Mouse (Mus musculus): Measurements from ENCODE around the gene Armcx5. TPM values are rescaled to one million over a fixed set of nuclear protein-coding genes. Genes with fewer than 3 reads are reported as not detected.
A peak's percentile ranks its signal among the peaks of the same experiment; 100 is the strongest.

The Armcx5 gene
- 11.3 and 11.6 TPM in 2 replicates for polyA plus RNA-seq (2014; fragmentation: Nextera tagmentation; extraction: Ambion mirVana)

GRCm38 (mm10) chrX:135742304-135743055 lies at the start of gene Armcx5, which contains the start of gene Gprasp1:
TSS of gene Armcx5 (plus strand) at chrX:135742733.
TSS of gene Gprasp1 (plus strand) at chrX:135742733.
- Histone ChIP-seq H3K4me2 (ENCODE audit: low read depth, low read length) (peak within 1 kb of the TSS; percentile 34), H3K9me3 (replicated peaks; ENCODE audit: control insufficient read depth, low read length) (no peaks in the 10 kb centered on the region), H3K9ac (replicated peaks; ENCODE audit: low read length) (peak within 1 kb of the TSS; percentile 56), H3K4me1 (ENCODE audit: control insufficient read depth, insufficient read depth, low read length) (no peaks in the 10 kb centered on the region), H3K27ac (replicated peaks; ENCODE audit: low read depth, low read length) (no peak within 1 kb of the TSS), H3K27me3 (ENCODE audit: control insufficient read depth, insufficient read depth, low read length) (no peaks in the 10 kb centered on the region), H3K4me3 (ENCODE audit: low read depth, low read length) (peak within 1 kb of the TSS; percentile 55), H3K36me3 (replicated peaks; ENCODE audit: control insufficient read depth, insufficient read depth, low read depth, low read length) (no peaks in the 10 kb centered on the region)
- WGBS: 19% methylated on average over 47 of the region's 48 CpGs
- ATAC-seq (replicated peaks; ENCODE audit: insufficient number of reproducible peaks, low FRiP score, low TSS enrichment, low read depth) (peak; percentile 98), DNase-seq (ENCODE audit: low spot score) (peak; percentile 91)

GRCm38 (mm10) chrX:135693633-135694032 lies 48.9 kb upstream of the Armcx5 start, which contains the start of gene Tcp11x2:
TSS of gene Tcp11x2 (minus strand) at chrX:135693790.
- Histone ChIP-seq H3K27me3 (ENCODE audit: control insufficient read depth, insufficient read depth, low read length) (no peaks in the 10 kb centered on the region), H3K4me3 (ENCODE audit: low read depth, low read length) (no peak within 1 kb of the TSS), H3K4me2 (ENCODE audit: low read depth, low read length) (no peak within 1 kb of the TSS), H3K4me1 (ENCODE audit: control insufficient read depth, insufficient read depth, low read length) (no peaks in the 10 kb centered on the region), H3K9ac (replicated peaks; ENCODE audit: low read length) (no peak within 1 kb of the TSS), H3K36me3 (replicated peaks; ENCODE audit: control insufficient read depth, insufficient read depth, low read depth, low read length) (no peaks in the 10 kb centered on the region), H3K27ac (replicated peaks; ENCODE audit: low read depth, low read length) (no peak within 1 kb of the TSS), H3K9me3 (replicated peaks; ENCODE audit: control insufficient read depth, low read length) (no peaks in the 10 kb centered on the region)
- DNase-seq (ENCODE audit: low spot score) (no peak), ATAC-seq (replicated peaks; ENCODE audit: insufficient number of reproducible peaks, low FRiP score, low TSS enrichment, low read depth) (no peak)
- WGBS: 69% methylated on average over 1 of the region's 1 CpGs

- ATAC-seq (replicated peaks; ENCODE audit: insufficient number of reproducible peaks, low FRiP score, low TSS enrichment, low read depth): no peak
- no peaks in the 10 kb centered on the region for H3K36me3 ChIP-seq (replicated peaks; ENCODE audit: control insufficient read depth, insufficient read depth, low read depth, low read length)
Observed at GRCm38 (mm10) chrX:135703111-135703510, 39.4 kb upstream of the Armcx5 start.

GRCm38 (mm10) chrX:135704349-135704748 lies 38.2 kb upstream of the Armcx5 start:
- no peaks in the 10 kb centered on the region for H3K9me3 ChIP-seq (replicated peaks; ENCODE audit: control insufficient read depth, low read length)
- ATAC-seq (replicated peaks; ENCODE audit: insufficient number of reproducible peaks, low FRiP score, low TSS enrichment, low read depth) (no peak), DNase-seq (ENCODE audit: low spot score) (no peak)
- H3K9ac ChIP-seq (replicated peaks; ENCODE audit: low read length): no peak overlapping the region
- 54% methylated on average over 2 of the region's 2 CpGs for WGBS
- H3K4me3 ChIP-seq (ENCODE audit: low read depth, low read length): no peak overlapping the region
- H3K27me3 ChIP-seq (ENCODE audit: control insufficient read depth, insufficient read depth, low read length): no peaks in the 10 kb centered on the region; the same call in 1 of the 2 replicates
- H3K4me2 ChIP-seq (ENCODE audit: low read depth, low read length): no peak overlapping the region
- no peaks in the 10 kb centered on the region for H3K4me1 ChIP-seq (ENCODE audit: control insufficient read depth, insufficient read depth, low read length)
- no peak overlapping the region for H3K27ac ChIP-seq (replicated peaks; ENCODE audit: low read depth, low read length)
- no peaks in the 10 kb centered on the region for H3K36me3 ChIP-seq (replicated peaks; ENCODE audit: control insufficient read depth, insufficient read depth, low read depth, low read length)

More at GRCm38 (mm10) chrX:135703111-135703510, 39.4 kb upstream of the Armcx5 start:
- Histone ChIP-seq H3K27me3 (ENCODE audit: control insufficient read depth, insufficient read depth, low read length) (no peaks in the 10 kb centered on the region), H3K4me2 (ENCODE audit: low read depth, low read length) (no peak overlapping the region), H3K9ac (replicated peaks; ENCODE audit: low read length) (no peak overlapping the region), H3K4me1 (ENCODE audit: control insufficient read depth, insufficient read depth, low read length) (no peaks in the 10 kb centered on the region), H3K4me3 (ENCODE audit: low read depth, low read length) (no peak overlapping the region), H3K27ac (replicated peaks; ENCODE audit: low read depth, low read length) (no peak overlapping the region), H3K9me3 (replicated peaks; ENCODE audit: control insufficient read depth, low read length) (no peaks in the 10 kb centered on the region)
- 73% methylated on average over 1 of the region's 1 CpGs for WGBS
- DNase-seq (ENCODE audit: low spot score): no peak

- no peaks in the 10 kb centered on the region for H3K9me3 ChIP-seq (replicated peaks; ENCODE audit: control insufficient read depth, low read length)
- H3K36me3 ChIP-seq (replicated peaks; ENCODE audit: control insufficient read depth, insufficient read depth, low read depth, low read length): no peaks in the 10 kb centered on the region
- no peak overlapping the region for H3K4me2 ChIP-seq (ENCODE audit: low read depth, low read length)
- H3K4me1 ChIP-seq (ENCODE audit: control insufficient read depth, insufficient read depth, low read length): no peaks in the 10 kb centered on the region
- DNase-seq (ENCODE audit: low spot score) (no peak), ATAC-seq (replicated peaks; ENCODE audit: insufficient number of reproducible peaks, low FRiP score, low TSS enrichment, low read depth) (no peak)
- 65% methylated on average over 2 of the region's 2 CpGs for WGBS
- no peak overlapping the region for H3K9ac ChIP-seq (replicated peaks; ENCODE audit: low read length)
- no peak overlapping the region for H3K27ac ChIP-seq (replicated peaks; ENCODE audit: low read depth, low read length)
- no peaks in the 10 kb centered on the region; the same call in 1 of the 2 replicates for H3K27me3 ChIP-seq (ENCODE audit: control insufficient read depth, insufficient read depth, low read length)
- no peak overlapping the region for H3K4me3 ChIP-seq (ENCODE audit: low read depth, low read length)
Observed at GRCm38 (mm10) chrX:135712845-135713244, 29.7 kb upstream of the Armcx5 start.

- Histone ChIP-seq H3K4me1 (ENCODE audit: control insufficient read depth, insufficient read depth, low read length) (no peaks in the 10 kb centered on the region), H3K4me3 (ENCODE audit: low read depth, low read length) (no peak within 1 kb of the TSS), H3K27me3 (ENCODE audit: control insufficient read depth, insufficient read depth, low read length) (no peaks in the 10 kb centered on the region), H3K9ac (replicated peaks; ENCODE audit: low read length) (no peak within 1 kb of the TSS), H3K4me2 (ENCODE audit: low read depth, low read length) (no peak within 1 kb of the TSS), H3K27ac (replicated peaks; ENCODE audit: low read depth, low read length) (no peak within 1 kb of the TSS), H3K9me3 (replicated peaks; ENCODE audit: control insufficient read depth, low read length) (no peaks in the 10 kb centered on the region), H3K36me3 (replicated peaks; ENCODE audit: control insufficient read depth, insufficient read depth, low read depth, low read length) (no peaks in the 10 kb centered on the region)
- ATAC-seq (replicated peaks; ENCODE audit: insufficient number of reproducible peaks, low FRiP score, low TSS enrichment, low read depth) (no peak), DNase-seq (ENCODE audit: low spot score) (no peak)
- 84% methylated on average over 10 of the region's 10 CpGs for WGBS
Observed at GRCm38 (mm10) chrX:135725161-135725560, 17.4 kb upstream of the Armcx5 start, which contains the start of gene Tmsb15a. TSS of gene Tmsb15a (minus strand) at chrX:135725261.

- DNase-seq (ENCODE audit: low spot score) (no peak), ATAC-seq (replicated peaks; ENCODE audit: insufficient number of reproducible peaks, low FRiP score, low TSS enrichment, low read depth) (no peak)
- Histone ChIP-seq H3K4me2 (ENCODE audit: low read depth, low read length) (no peak overlapping the region), H3K9me3 (replicated peaks; ENCODE audit: control insufficient read depth, low read length) (no peaks in the 10 kb centered on the region), H3K27ac (replicated peaks; ENCODE audit: low read depth, low read length) (no peak overlapping the region), H3K27me3 (ENCODE audit: control insufficient read depth, insufficient read depth, low read length) (no peaks in the 10 kb centered on the region), H3K4me3 (ENCODE audit: low read depth, low read length) (no peak overlapping the region), H3K36me3 (replicated peaks; ENCODE audit: control insufficient read depth, insufficient read depth, low read depth, low read length) (no peaks in the 10 kb centered on the region), H3K4me1 (ENCODE audit: control insufficient read depth, insufficient read depth, low read length) (no peaks in the 10 kb centered on the region), H3K9ac (replicated peaks; ENCODE audit: low read length) (no peak overlapping the region)
- WGBS: 94% methylated on average over 2 of the region's 2 CpGs
Observed at GRCm38 (mm10) chrX:135738730-135739520, 3.6 kb upstream of the Armcx5 start.

- H3K27me3 ChIP-seq (ENCODE audit: control insufficient read depth, insufficient read depth, low read length): no peaks in the 10 kb centered on the region
Observed at GRCm38 (mm10) chrX:135743056-135743355, 473 bp downstream of the Armcx5 start.

More at GRCm38 (mm10) chrX:135743056-135743355, 473 bp downstream of the Armcx5 start:
- WGBS: 23% methylated on average over 7 of the region's 7 CpGs
- Histone ChIP-seq H3K9me3 (replicated peaks; ENCODE audit: control insufficient read depth, low read length) (no peaks in the 10 kb centered on the region), H3K27ac (replicated peaks; ENCODE audit: low read depth, low read length) (no peak overlapping the region), H3K4me1 (ENCODE audit: control insufficient read depth, insufficient read depth, low read length) (no peaks in the 10 kb centered on the region), H3K4me3 (ENCODE audit: low read depth, low read length) (peak overlapping the region; percentile 55), H3K9ac (replicated peaks; ENCODE audit: low read length) (peak overlapping the region; percentile 56), H3K4me2 (ENCODE audit: low read depth, low read length) (peak overlapping the region; percentile 34), H3K36me3 (replicated peaks; ENCODE audit: control insufficient read depth, insufficient read depth, low read depth, low read length) (no peaks in the 10 kb centered on the region)
- ATAC-seq (replicated peaks; ENCODE audit: insufficient number of reproducible peaks, low FRiP score, low TSS enrichment, low read depth): no peak
- DNase-seq (ENCODE audit: low spot score): no peak
